Mouse (Mus musculus): ENCODE measurements around the gene Il9r. TPM values are rescaled to one million over a fixed set of nuclear protein-coding genes. Genes with fewer than 3 reads are reported as not detected.

Gene Il9r
- polyA plus RNA-seq, 1 experiment from 2014 or later = not detected

DNA sequence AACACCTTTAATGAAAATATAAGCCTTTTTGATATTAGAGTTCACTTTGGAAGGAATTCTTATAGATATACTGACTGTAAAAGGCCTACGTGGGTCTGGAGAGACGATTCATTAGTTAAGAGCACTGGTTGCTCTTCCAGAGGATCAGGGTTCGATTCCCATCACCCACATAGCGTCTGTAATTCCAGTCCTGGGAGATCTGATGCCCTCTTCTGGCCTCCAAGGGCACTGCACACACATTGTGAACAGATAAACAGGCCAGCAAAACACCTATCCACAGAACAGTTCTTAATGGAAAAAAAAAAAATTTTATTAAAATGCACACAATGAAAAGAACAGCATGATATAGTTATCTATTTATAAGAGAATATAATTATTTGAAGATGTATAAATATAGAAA lies 12.8 kb downstream of the Il9r start:
- Histone ChIP-seq H3K9ac (ENCODE audit: low read depth, low read length) (no peak overlapping the region), H3K9me3 (replicated peaks; ENCODE audit: control insufficient read depth, low read length) (no peaks in the 10 kb centered on the region), H3K4me3 (ENCODE audit: low read depth, low read length) (no peak overlapping the region), H3K4me1 (ENCODE audit: control insufficient read depth, insufficient read depth, low read length) (no peaks in the 10 kb centered on the region), H3K4me2 (no peak overlapping the region), H3K36me3 (ENCODE audit: control insufficient read depth, insufficient read depth, low read length) (no peaks in the 10 kb centered on the region), H3K27ac (ENCODE audit: low read depth, low read length) (no peak overlapping the region), H3K27me3 (ENCODE audit: control insufficient read depth, insufficient read depth, low read length) (0 out of 2 replicates have a peak, but pooled peaks cover 2% of the 10 kb centered on the region)
- 84% methylated on average over 4 of the region's 4 CpGs for WGBS (ENCODE audit: insufficient replicate concordance)
- no peak for ATAC-seq (replicated peaks; ENCODE audit: insufficient number of reproducible peaks, low FRiP score, low TSS enrichment)

DNA sequence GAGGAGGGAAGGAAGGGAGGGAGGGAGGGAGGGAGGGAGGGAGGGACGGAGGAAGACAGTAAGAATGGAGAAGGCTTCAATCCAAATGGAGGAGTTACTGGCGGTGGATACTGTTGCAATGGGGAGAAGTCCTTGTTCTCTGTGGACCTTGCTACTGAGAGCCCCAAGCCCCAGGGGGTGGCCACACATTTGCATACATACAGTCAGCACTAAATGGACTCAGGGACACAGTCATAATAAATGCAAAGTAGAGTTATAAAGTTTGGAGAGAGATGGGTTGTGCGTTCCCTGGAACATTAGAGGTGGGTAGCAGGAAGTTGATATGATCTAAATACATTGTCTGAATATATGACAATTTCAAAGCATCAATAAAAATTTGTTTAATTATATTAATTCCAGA lies 14.0 kb downstream of the Il9r start:
- 81% methylated on average over 3 of the region's 3 CpGs for WGBS (ENCODE audit: insufficient replicate concordance)
- no peaks in the 10 kb centered on the region for H3K4me1 ChIP-seq (ENCODE audit: control insufficient read depth, insufficient read depth, low read length)
- H3K36me3 ChIP-seq (ENCODE audit: control insufficient read depth, insufficient read depth, low read length) = no peaks in the 10 kb centered on the region
- peaks cover 7% of the 10 kb centered on the region; the same call in 1 of the 2 replicates for H3K27me3 ChIP-seq (ENCODE audit: control insufficient read depth, insufficient read depth, low read length)
- no peak overlapping the region for H3K27ac ChIP-seq (ENCODE audit: low read depth, low read length)
- no peak overlapping the region for H3K4me3 ChIP-seq (ENCODE audit: low read depth, low read length)
- H3K9me3 ChIP-seq (replicated peaks; ENCODE audit: control insufficient read depth, low read length) = no peaks in the 10 kb centered on the region
- no peak for ATAC-seq (replicated peaks; ENCODE audit: insufficient number of reproducible peaks, low FRiP score, low TSS enrichment)
- no peak overlapping the region for H3K9ac ChIP-seq (ENCODE audit: low read depth, low read length)
- no peak overlapping the region for H3K4me2 ChIP-seq

DNA sequence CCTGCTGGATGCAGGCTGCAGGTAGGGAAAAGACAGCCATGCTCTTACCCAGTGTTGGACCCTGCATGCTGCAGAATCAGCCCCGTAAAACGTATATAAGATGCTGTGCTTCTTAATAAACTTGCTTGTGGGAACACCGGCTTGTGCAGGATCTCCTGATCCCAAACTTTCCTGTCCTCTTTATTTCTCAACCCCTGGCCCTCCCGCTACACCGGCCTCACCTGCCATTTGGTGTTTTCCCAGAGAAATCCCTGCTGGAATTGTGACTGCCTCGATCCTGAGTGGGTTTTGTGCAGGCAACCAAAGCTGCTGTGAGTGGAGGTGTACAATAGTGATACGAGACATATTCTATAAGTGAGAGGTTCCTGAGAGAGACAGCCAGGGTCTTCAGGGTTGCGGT lies 15.6 kb downstream of the Il9r start:
- H3K27me3 ChIP-seq (ENCODE audit: control insufficient read depth, insufficient read depth, low read length) = peaks cover 7% of the 10 kb centered on the region; the same call in 1 of the 2 replicates
- ATAC-seq (replicated peaks; ENCODE audit: insufficient number of reproducible peaks, low FRiP score, low TSS enrichment) = no peak
- H3K36me3 ChIP-seq (ENCODE audit: control insufficient read depth, insufficient read depth, low read length) = no peaks in the 10 kb centered on the region
- no peak overlapping the region for H3K4me2 ChIP-seq
- H3K27ac ChIP-seq (ENCODE audit: low read depth, low read length) = no peak overlapping the region
- 85% methylated on average over 8 of the region's 8 CpGs for WGBS (ENCODE audit: insufficient replicate concordance)
- no peaks in the 10 kb centered on the region for H3K9me3 ChIP-seq (replicated peaks; ENCODE audit: control insufficient read depth, low read length)
- H3K4me1 ChIP-seq (ENCODE audit: control insufficient read depth, insufficient read depth, low read length) = no peaks in the 10 kb centered on the region
- H3K9ac ChIP-seq (ENCODE audit: low read depth, low read length) = no peak overlapping the region
- H3K4me3 ChIP-seq (ENCODE audit: low read depth, low read length) = no peak overlapping the region

DNA sequence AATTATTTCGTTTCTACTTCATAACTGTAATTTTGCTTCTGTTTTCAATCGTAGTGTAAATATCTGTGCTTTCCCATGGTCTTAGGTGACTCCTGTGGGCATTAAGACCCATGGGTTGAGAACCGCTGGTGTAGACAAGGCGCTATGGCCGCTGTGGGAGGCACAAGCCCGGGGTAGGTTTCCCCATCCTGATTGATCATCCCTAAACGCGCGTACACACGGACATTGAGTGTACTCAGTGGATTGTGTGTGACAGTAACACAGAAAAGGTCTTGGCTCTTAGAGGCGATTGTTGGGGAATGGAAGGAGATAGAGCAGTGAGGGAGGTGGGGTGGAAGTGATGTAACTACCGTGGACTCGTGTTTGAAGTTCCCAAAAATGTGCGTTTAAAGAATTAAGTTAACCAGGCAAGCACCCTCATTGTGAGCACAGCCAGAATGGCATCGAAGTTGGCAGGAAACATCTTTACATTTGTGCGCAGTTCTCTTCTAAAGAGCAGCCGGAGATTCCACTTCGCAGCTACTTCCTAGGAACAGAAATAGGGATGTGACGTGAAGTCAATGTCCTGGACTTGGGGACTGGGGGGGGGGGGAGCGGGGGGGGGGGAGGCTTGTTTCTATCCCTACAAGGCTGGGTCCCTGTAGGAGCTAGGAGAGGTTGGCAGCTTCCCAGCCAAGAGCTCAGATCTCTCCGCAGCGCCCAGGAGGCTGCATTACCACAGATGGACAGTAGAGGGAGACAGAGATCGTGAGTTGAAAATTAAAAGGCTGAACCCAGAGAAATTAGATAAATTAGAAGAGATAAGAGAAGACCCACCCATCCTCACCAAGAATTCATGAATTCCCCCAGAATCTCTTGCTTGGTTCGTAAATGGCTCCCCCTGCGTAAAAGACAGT lies 17.9 kb downstream of the Il9r start:
- 45% methylated on average over 24 of the region's 25 CpGs for WGBS (ENCODE audit: insufficient replicate concordance)
- H3K9ac ChIP-seq (ENCODE audit: low read depth, low read length) = no peak overlapping the region
- no peaks in the 10 kb centered on the region for H3K4me1 ChIP-seq (ENCODE audit: control insufficient read depth, insufficient read depth, low read length)
- H3K27ac ChIP-seq (ENCODE audit: low read depth, low read length) = no peak overlapping the region
- H3K4me3 ChIP-seq (ENCODE audit: low read depth, low read length) = no peak overlapping the region
- no peak for ATAC-seq (replicated peaks; ENCODE audit: insufficient number of reproducible peaks, low FRiP score, low TSS enrichment)
- no peaks in the 10 kb centered on the region for H3K9me3 ChIP-seq (replicated peaks; ENCODE audit: control insufficient read depth, low read length)
- H3K4me2 ChIP-seq = no peak overlapping the region
- H3K27me3 ChIP-seq (ENCODE audit: control insufficient read depth, insufficient read depth, low read length) = peaks cover 7% of the 10 kb centered on the region; the same call in 1 of the 2 replicates
- H3K36me3 ChIP-seq (ENCODE audit: control insufficient read depth, insufficient read depth, low read length) = no peaks in the 10 kb centered on the region

DNA sequence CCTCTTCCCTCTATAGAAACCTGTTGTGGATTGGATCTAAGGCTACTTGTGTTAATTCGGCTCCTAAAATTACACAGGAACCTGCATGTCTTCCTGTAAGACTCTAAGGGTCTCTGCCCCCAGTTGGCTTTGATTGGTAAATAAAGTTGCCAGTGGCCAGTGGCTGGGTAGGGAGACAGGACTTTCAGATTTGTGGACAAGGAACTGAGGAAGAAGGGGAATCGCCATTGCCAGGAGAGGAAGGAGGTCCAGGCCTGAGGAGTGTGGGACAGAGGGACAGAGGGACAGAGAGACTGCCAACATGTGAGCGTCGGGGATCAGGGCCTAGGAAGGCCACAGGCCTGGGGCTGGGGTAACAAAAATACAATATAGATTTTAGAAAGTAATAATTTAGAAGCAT lies 18.8 kb downstream of the Il9r start:
- peaks cover 7% of the 10 kb centered on the region; the same call in 1 of the 2 replicates for H3K27me3 ChIP-seq (ENCODE audit: control insufficient read depth, insufficient read depth, low read length)
- no peak overlapping the region for H3K9ac ChIP-seq (ENCODE audit: low read depth, low read length)
- WGBS (ENCODE audit: insufficient replicate concordance) = 74% methylated on average over 4 of the region's 4 CpGs
- H3K36me3 ChIP-seq (ENCODE audit: control insufficient read depth, insufficient read depth, low read length) = no peaks in the 10 kb centered on the region
- no peak for ATAC-seq (replicated peaks; ENCODE audit: insufficient number of reproducible peaks, low FRiP score, low TSS enrichment)
- no peaks in the 10 kb centered on the region for H3K4me1 ChIP-seq (ENCODE audit: control insufficient read depth, insufficient read depth, low read length)
- no peaks in the 10 kb centered on the region for H3K9me3 ChIP-seq (replicated peaks; ENCODE audit: control insufficient read depth, low read length)
- no peak overlapping the region for H3K4me2 ChIP-seq
- no peak overlapping the region for H3K27ac ChIP-seq (ENCODE audit: low read depth, low read length)
- no peak overlapping the region for H3K4me3 ChIP-seq (ENCODE audit: low read depth, low read length)

DNA sequence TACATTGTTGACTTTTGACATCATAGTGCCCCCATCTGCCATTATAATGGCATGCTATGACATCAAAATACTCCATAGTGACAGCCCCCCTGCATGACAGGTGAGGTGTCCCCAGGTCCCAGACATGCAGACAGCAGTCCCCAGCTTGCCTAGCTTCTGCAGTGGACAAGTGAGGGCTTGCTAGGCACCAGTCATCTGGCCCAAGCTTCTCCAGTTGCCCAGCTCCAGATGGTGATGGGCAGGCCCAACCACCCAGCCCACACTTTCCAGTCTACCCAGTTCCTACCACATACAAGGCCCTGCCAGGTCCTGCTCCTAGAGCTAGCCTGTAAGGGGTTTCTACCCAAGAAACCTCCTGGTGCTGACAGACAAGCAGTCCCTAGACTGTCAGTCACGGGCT lies 21.6 kb downstream of the Il9r start:
- Histone ChIP-seq H3K9ac (ENCODE audit: low read depth, low read length) (no peak overlapping the region), H3K36me3 (ENCODE audit: control insufficient read depth, insufficient read depth, low read length) (no peaks in the 10 kb centered on the region), H3K4me2 (no peak overlapping the region)

DNA sequence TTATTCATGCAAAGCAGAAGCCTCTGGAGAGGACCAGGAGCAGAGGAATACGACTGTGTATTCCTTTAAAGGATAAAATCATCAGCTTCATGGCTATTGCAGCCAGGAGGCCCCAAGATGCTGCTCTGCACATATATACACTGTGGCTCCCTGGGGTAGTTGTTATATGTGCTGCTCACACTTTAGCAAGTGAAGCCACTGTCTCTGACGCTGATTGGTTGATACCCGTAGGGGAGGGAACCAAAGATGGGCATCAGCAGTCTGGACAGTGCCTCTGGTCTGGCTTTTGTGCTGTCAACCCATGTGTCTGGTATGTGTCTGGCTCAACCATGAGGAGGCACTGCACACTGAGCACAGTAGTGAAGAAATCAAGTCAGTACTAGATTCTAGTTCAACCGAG lies 33.4 kb downstream of the Il9r start:
- Histone ChIP-seq H3K9ac (ENCODE audit: low read depth, low read length) (no peak overlapping the region), H3K4me2 (no peak overlapping the region), H3K4me3 (ENCODE audit: low read depth, low read length) (no peak overlapping the region), H3K4me1 (ENCODE audit: control insufficient read depth, insufficient read depth, low read length) (peaks cover 2% of the 10 kb centered on the region; the same call in 1 of the 2 replicates), H3K27me3 (ENCODE audit: control insufficient read depth, insufficient read depth, low read length) (peaks cover 4% of the 10 kb centered on the region), H3K27ac (ENCODE audit: low read depth, low read length) (no peak overlapping the region), H3K36me3 (ENCODE audit: control insufficient read depth, insufficient read depth, low read length) (no peaks in the 10 kb centered on the region), H3K9me3 (replicated peaks; ENCODE audit: control insufficient read depth, low read length) (no peaks in the 10 kb centered on the region)
- WGBS (ENCODE audit: insufficient replicate concordance) = 57% methylated on average over 4 of the region's 4 CpGs
- no peak for ATAC-seq (replicated peaks; ENCODE audit: insufficient number of reproducible peaks, low FRiP score, low TSS enrichment)

More for the DNA sequence above, 21.6 kb downstream of the Il9r start:
- Histone ChIP-seq H3K27ac (ENCODE audit: low read depth, low read length) (no peak overlapping the region), H3K4me1 (ENCODE audit: control insufficient read depth, insufficient read depth, low read length) (no peaks in the 10 kb centered on the region), H3K4me3 (ENCODE audit: low read depth, low read length) (no peak overlapping the region), H3K27me3 (ENCODE audit: control insufficient read depth, insufficient read depth, low read length) (peaks cover 4% of the 10 kb centered on the region; the same call in 1 of the 2 replicates), H3K9me3 (replicated peaks; ENCODE audit: control insufficient read depth, low read length) (no peaks in the 10 kb centered on the region)
- ATAC-seq (replicated peaks; ENCODE audit: insufficient number of reproducible peaks, low FRiP score, low TSS enrichment) = no peak
- 68% methylated on average over 1 of the region's 1 CpGs for WGBS (ENCODE audit: insufficient replicate concordance)

DNA sequence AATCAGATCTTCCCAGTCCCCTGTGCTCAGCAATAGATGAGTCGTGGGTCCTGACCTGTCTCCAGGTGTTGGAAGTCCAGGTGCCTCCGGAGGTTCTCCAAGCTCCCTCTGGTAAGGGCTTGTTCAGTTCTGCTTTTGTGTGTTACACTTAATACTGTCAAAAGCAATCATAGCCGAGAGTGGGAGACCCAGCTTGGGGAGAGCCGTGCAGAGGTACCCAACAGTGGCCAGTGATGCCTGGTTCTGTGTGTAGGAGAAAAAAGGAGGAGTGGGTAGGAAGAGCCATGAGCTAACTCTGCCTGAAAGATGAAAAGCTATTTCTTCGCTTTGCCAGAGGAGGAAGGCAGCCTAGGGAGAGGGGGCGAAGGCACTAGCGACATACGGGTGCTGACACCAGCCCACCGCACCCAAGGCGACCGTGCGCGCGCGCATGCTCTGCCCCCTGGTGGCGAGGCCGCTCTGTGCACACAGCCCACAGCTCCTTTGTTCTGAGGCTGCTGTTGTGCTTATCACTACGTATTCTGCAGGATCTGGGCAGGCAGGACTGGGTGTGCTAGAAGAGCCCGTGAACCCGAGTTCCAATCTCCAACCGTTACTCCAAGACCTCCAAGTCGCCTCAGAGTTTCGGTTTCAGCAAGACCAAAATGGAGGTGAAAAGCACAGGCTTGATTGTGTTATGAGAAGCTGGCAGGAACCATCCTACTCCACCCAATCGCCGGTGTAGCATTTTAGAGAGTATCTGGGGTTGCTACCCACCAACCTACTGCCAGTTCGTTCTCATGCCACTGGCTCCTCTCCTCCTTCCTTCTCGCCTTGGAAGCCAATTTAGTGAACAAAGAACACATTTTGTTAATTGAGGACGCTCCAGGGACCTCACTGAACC lies 37.9 kb downstream of the Il9r start:
- 12% methylated on average over 28 of the region's 28 CpGs for WGBS (ENCODE audit: insufficient replicate concordance)
- Histone ChIP-seq H3K27me3 (ENCODE audit: control insufficient read depth, insufficient read depth, low read length) (peaks cover 23% of the 10 kb centered on the region), H3K36me3 (ENCODE audit: control insufficient read depth, insufficient read depth, low read length) (no peaks in the 10 kb centered on the region), H3K9ac (ENCODE audit: low read depth, low read length) (0 out of 2 replicates have a peak overlapping the region, but pooled peaks have one; percentile 2), H3K4me3 (ENCODE audit: low read depth, low read length) (peak overlapping the region; percentile 18), H3K9me3 (replicated peaks; ENCODE audit: control insufficient read depth, low read length) (no peaks in the 10 kb centered on the region), H3K4me2 (peak overlapping the region; percentile 62), H3K4me1 (ENCODE audit: control insufficient read depth, insufficient read depth, low read length) (peaks cover 5% of the 10 kb centered on the region; the same call in 1 of the 2 replicates), H3K27ac (ENCODE audit: low read depth, low read length) (no peak overlapping the region)
- peak; percentile 83 for ATAC-seq (replicated peaks; ENCODE audit: insufficient number of reproducible peaks, low FRiP score, low TSS enrichment)

Measured in heart, embryonic 11.5 days (tissue).